Mouse (Mus musculus) limb, embryonic 11.5 days (tissue): ENCODE data around the gene Rab10. TPM values are rescaled to one million over a fixed set of nuclear protein-coding genes. Genes with fewer than 3 reads are reported as not detected.

ENCODE experiments used
- ATAC-seq: fragments of 200-750 bp; cut with Nextera tagmentation; 2 replicates; pipeline ENCODE4 v1.8.0; 2017; ENCODE audit warnings: low read depth; ENCODE audit not compliant: insufficient number of reproducible peaks, low FRiP score, low TSS enrichment
- DNase-seq: peaks from one replicate; pipeline ENCODE4 v3.0.0-alpha.2; 2015; ENCODE audit warnings: low spot score
- H3K27ac ChIP-seq: fragments of 300-500 bp; sonication (generic); replicated peaks from 2 replicates; pipeline ENCODE4 v1.5.1; 2014; ENCODE audit warnings: low read depth, mild to moderate bottlenecking, low read length
- H3K27me3 ChIP-seq: fragments of 300-500 bp; sonication (generic); 2 replicates; pipeline ENCODE4 v1.6.1; 2014; ENCODE audit warnings: mild to moderate bottlenecking, low read length, mixed read lengths; ENCODE audit not compliant: control insufficient read depth, insufficient read depth
- H3K36me3 ChIP-seq: fragments of 300-500 bp; sonication (generic); 2 replicates; pipeline ENCODE4 v1.6.1; 2014; ENCODE audit warnings: mild to moderate bottlenecking, low read length, moderate library complexity, mixed read lengths; ENCODE audit not compliant: control insufficient read depth, insufficient read depth
- H3K4me1 ChIP-seq: fragments of 300-500 bp; sonication (generic); 2 replicates; pipeline ENCODE4 v1.6.1; 2014; ENCODE audit warnings: low read length, mixed read lengths; ENCODE audit not compliant: control insufficient read depth, insufficient read depth
- H3K4me2 ChIP-seq: fragments of 300-500 bp; sonication (generic); 2 replicates; pipeline ENCODE4 v1.6.1; 2014; ENCODE audit warnings: low read depth, mild to moderate bottlenecking, moderate library complexity; ENCODE audit not compliant: severe bottlenecking
- H3K4me3 ChIP-seq: fragments of 300-500 bp; sonication (generic); 2 replicates; pipeline ENCODE4 v1.5.1; 2014; ENCODE audit warnings: low read depth, low read length
- H3K9ac ChIP-seq: fragments of 300-500 bp; sonication (generic); 2 replicates; pipeline ENCODE4 v1.6.1; 2014; ENCODE audit warnings: mild to moderate bottlenecking, low read length
- H3K9me3 ChIP-seq: fragments of 300-500 bp; sonication (generic); 2 replicates; pipeline ENCODE4 v1.6.1; 2016; ENCODE audit warnings: low read length; ENCODE audit not compliant: control insufficient read depth
- WGBS: fragments of 180-500 bp; shearing (Covaris S2); extraction: QIAGEN DNeasy Blood & Tissue Kit; methylation state at CpG from one replicate; pipeline ENCODE4 v1.1.7; 2014; 5-methylcytosine and 5-hydroxymethylcytosine counted together
- polyA plus RNA-seq: library from polyadenylated mRNA; unstranded; fragments of >200 nt; fragmentation: Nextera tagmentation; extraction: Ambion mirVana; gene quantifications from 2 replicates; pipeline ENCODE4 v1.2.1, GENCODE M21; 2014

Gene Rab10
- polyA plus RNA-seq, 1 experiment from 2014 or later, result 83.3 TPM

- Histone ChIP-seq H3K9ac (no peak overlapping the region), H3K4me2 (no peak overlapping the region), H3K36me3 (no peaks in the 10 kb centered on the region), H3K4me3 (no peak overlapping the region), H3K27ac (no peak overlapping the region), H3K4me1 (no peaks in the 10 kb centered on the region), H3K9me3 (no peaks in the 10 kb centered on the region), H3K27me3 (no peaks in the 10 kb centered on the region)
- DNase-seq, result no peak
- ATAC-seq, result no peak
- WGBS, result 93% methylated on average over 4 of the region's 4 CpGs
These were observed 18.7 kb downstream of the Rab10 start for GRCm38 (mm10) chr12:3291038-3291437.

DNA sequence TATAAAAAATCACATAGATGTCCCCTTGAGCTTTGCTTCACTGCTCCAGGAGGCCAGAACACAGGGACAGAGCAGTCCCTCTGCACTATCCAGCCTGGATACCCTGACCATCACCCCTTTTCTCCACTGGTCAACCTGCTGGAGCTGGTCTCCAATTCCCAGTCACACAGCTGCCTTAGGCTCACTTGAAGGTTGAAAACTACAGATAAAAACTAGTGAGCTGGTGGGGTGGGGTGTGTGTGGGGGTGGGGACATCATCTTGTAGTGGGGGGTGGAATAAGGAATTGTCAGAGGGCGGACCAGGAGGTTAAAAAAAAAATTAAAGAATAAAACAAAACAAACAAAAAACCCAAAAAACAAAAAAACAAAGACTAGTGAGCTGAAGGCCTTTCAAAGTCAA lies 21.3 kb downstream of the Rab10 start:
- H3K27me3 ChIP-seq, result no peaks in the 10 kb centered on the region
- H3K27ac ChIP-seq, result no peak overlapping the region
- H3K4me1 ChIP-seq, result no peaks in the 10 kb centered on the region
- WGBS, result 92% methylated on average over 1 of the region's 1 CpGs
- no peaks in the 10 kb centered on the region for H3K9me3 ChIP-seq
- H3K4me3 ChIP-seq, result no peak overlapping the region
- DNase-seq (no peak), ATAC-seq (no peak)
- H3K36me3 ChIP-seq, result no peaks in the 10 kb centered on the region
- no peak overlapping the region for H3K9ac ChIP-seq
- H3K4me2 ChIP-seq, result no peak overlapping the region

- ATAC-seq, result no peak
- Histone ChIP-seq H3K36me3 (no peaks in the 10 kb centered on the region), H3K27ac (no peak overlapping the region)
These were observed 23.9 kb downstream of the Rab10 start for GRCm38 (mm10) chr12:3285919-3286318.

GRCm38 (mm10) chr12:3285377-3285776 lies 24.4 kb downstream of the Rab10 start:
- ATAC-seq (no peak), DNase-seq (no peak)
- Histone ChIP-seq H3K9ac (no peak overlapping the region), H3K4me1 (no peaks in the 10 kb centered on the region), H3K9me3 (no peaks in the 10 kb centered on the region), H3K36me3 (no peaks in the 10 kb centered on the region), H3K27me3 (no peaks in the 10 kb centered on the region), H3K4me2 (no peak overlapping the region), H3K27ac (no peak overlapping the region), H3K4me3 (no peak overlapping the region)
- 51% methylated on average over 6 of the region's 6 CpGs for WGBS

More at GRCm38 (mm10) chr12:3285919-3286318, 23.9 kb downstream of the Rab10 start:
- Histone ChIP-seq H3K27me3 (no peaks in the 10 kb centered on the region), H3K4me1 (no peaks in the 10 kb centered on the region), H3K4me3 (no peak overlapping the region), H3K9ac (no peak overlapping the region), H3K9me3 (no peaks in the 10 kb centered on the region), H3K4me2 (no peak overlapping the region)
- DNase-seq, result no peak
- WGBS, result 41% methylated on average over 1 of the region's 1 CpGs

- Histone ChIP-seq H3K36me3 (no peaks in the 10 kb centered on the region), H3K4me1 (no peaks in the 10 kb centered on the region), H3K27me3 (no peaks in the 10 kb centered on the region), H3K9me3 (no peaks in the 10 kb centered on the region), H3K9ac (no peak overlapping the region), H3K4me3 (no peak overlapping the region), H3K27ac (no peak overlapping the region), H3K4me2 (no peak overlapping the region)
- DNase-seq (no peak), ATAC-seq (no peak)
- 89% methylated on average over 2 of the region's 2 CpGs for WGBS
These were observed 25.3 kb downstream of the Rab10 start for GRCm38 (mm10) chr12:3284463-3284862.

DNA sequence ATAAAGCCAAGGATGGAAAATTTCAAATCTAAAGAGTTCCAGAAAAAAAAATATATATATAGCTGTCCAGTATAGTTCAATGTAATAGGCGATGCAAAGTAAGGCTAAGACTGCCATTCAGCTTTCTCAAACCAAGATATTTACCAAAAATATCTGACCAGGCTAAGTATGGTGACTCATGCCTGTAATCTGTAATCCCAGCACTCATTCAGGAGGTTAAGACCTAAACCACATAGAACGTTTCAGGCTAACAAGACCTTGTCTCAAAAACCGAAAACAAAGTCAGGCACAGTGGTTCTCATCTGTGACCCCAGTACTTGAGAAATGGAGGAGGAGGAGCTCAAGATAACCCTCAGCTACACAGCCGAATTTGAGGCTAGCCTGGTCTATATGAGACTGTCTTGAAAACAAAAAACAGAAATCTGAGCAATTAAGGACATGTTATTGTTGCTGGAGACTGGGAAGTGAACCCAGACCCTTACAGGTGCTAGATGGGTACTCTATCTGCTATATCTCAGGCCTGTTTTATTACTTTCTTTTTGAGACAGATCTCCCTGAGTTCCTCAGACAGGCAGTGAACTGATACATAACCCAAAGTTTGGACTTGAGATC lies 25.8 kb downstream of the Rab10 start:
- WGBS, result 93% methylated on average over 4 of the region's 4 CpGs
- DNase-seq, result no peak
- Histone ChIP-seq H3K4me2 (no peak overlapping the region), H3K9ac (no peak overlapping the region), H3K27me3 (no peaks in the 10 kb centered on the region), H3K27ac (no peak overlapping the region), H3K9me3 (no peaks in the 10 kb centered on the region), H3K36me3 (no peaks in the 10 kb centered on the region), H3K4me3 (no peak overlapping the region), H3K4me1 (no peaks in the 10 kb centered on the region)
- ATAC-seq, result no peak

DNA sequence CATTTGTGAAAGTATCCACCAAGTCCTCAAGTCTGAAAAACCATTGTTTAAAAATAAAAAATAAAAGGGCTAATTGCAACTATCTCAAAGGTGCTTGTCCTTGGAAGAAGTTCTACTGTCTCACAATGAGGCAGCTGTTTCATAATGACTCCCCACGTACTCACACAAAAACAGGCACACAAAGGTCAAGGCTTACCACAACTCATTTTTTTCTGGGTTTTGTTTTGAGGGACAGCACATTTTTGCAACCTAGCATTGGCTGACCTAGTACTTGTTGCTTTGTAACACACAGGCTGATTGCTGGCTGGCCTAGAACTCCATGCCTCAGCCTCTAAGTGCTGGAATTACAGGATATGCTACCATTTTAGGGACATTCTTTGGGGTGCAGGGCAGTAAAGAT lies 26.8 kb downstream of the Rab10 start:
- Histone ChIP-seq H3K27ac (no peak overlapping the region), H3K4me3 (no peak overlapping the region), H3K4me1 (no peaks in the 10 kb centered on the region), H3K4me2 (no peak overlapping the region), H3K9me3 (no peaks in the 10 kb centered on the region), H3K9ac (no peak overlapping the region), H3K27me3 (no peaks in the 10 kb centered on the region), H3K36me3 (no peaks in the 10 kb centered on the region)
- ATAC-seq (no peak), DNase-seq (no peak)
- 80% methylated on average over 1 of the region's 1 CpGs for WGBS

- H3K4me3 ChIP-seq, result no peak overlapping the region
- no peak overlapping the region for H3K9ac ChIP-seq
- H3K27me3 ChIP-seq, result no peaks in the 10 kb centered on the region
- H3K36me3 ChIP-seq, result no peaks in the 10 kb centered on the region
- DNase-seq, result no peak
- H3K4me2 ChIP-seq, result no peak overlapping the region
- ATAC-seq, result no peak
- H3K9me3 ChIP-seq, result no peaks in the 10 kb centered on the region
- WGBS, result 92% methylated on average over 2 of the region's 2 CpGs
- no peaks in the 10 kb centered on the region for H3K4me1 ChIP-seq
- H3K27ac ChIP-seq, result no peak overlapping the region
These were observed 27.2 kb downstream of the Rab10 start for GRCm38 (mm10) chr12:3282520-3282919.

GRCm38 (mm10) chr12:3278880-3279339 lies 30.9 kb downstream of the Rab10 start:
- no peak overlapping the region for H3K9ac ChIP-seq
- ATAC-seq, result no peak
- H3K4me1 ChIP-seq, result no peaks in the 10 kb centered on the region
- no peaks in the 10 kb centered on the region for H3K27me3 ChIP-seq
- no peaks in the 10 kb centered on the region for H3K9me3 ChIP-seq
- H3K4me3 ChIP-seq, result no peak overlapping the region
- no peak overlapping the region for H3K4me2 ChIP-seq
- DNase-seq, result no peak
- 86% methylated on average over 2 of the region's 2 CpGs for WGBS
- H3K36me3 ChIP-seq, result no peaks in the 10 kb centered on the region
- H3K27ac ChIP-seq, result no peak overlapping the region
